Mouse (Mus musculus) left cerebral cortex, adult 8-10 months (tissue): ENCODE results near the gene Styk1. TPM values are rescaled to one million over a fixed set of nuclear protein-coding genes. Genes with fewer than 3 reads are reported as not detected.

ENCODE experiments used
- DNase-seq, 2 experiments: peaks; one replicate each; pipeline ENCODE4 v3.0.0; 2022; ENCODE audit warnings: low spot score in 2 of 2
- total RNA-seq, 4 experiments: library from RNA; stranded (reverse); gene quantifications; 2 replicates each; pipeline ENCODE4 v1.2.4; 2022

The Styk1 gene
- total RNA-seq, 4 experiments from 2014 or later, result 0.21 to 0.48 (median 0.46) TPM; not detected in 1

DNA sequence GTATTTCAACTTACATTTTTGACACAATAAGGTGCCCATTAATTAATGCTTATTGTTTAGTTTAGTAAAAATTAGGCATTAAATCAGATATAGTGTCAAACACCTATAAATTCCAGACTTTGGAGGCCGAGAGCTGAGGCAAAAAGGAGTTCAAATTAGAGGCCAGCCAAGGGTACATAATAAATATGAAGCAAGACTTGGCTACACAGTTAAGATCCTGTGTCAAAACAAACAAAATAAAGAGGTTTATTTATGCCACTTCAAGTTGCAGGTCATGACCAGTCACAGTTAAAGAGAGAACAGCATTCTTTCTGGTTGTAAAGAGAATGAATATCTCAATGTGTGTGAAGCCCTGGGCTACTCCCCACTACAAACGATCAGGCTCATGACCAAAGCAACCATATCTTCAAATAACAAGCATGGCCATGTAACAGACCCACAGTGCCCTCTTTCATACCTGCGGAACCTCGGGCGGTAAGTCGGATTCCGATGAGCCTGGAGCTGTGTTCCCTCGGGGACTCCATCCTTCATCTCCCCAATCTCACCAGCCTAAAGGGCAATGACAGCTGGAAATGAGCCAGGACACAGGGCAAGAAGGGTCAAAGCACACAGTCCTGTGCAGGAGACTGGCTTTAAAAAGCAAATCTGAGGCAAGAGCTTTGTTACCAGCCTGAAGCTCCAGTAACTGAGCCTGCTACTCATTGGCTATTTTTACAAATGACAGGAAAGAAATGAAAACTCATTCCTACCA, 16.6 kb upstream of the Styk1 start:
- DNase-seq, result no peak

DNA sequence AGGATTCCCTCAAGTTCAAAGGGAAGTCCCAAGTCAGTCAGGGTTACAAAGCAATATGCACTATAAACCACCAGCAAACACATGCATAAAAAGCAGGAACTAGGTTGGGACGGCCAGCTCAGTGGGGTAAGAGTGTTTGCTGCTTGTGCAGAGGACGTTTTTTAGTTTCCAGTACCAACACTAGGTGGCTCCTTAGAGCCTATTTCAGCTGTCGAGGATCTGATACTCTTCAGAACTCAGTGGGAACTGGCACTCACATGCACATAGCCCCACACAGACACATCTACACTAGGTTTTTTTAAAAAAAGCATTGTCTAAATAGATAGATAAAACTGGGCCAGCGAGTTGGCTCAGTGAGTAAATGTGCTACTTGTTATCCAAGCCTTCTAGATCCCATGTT, 13.7 kb upstream of the Styk1 start:
- no peak for DNase-seq

DNA sequence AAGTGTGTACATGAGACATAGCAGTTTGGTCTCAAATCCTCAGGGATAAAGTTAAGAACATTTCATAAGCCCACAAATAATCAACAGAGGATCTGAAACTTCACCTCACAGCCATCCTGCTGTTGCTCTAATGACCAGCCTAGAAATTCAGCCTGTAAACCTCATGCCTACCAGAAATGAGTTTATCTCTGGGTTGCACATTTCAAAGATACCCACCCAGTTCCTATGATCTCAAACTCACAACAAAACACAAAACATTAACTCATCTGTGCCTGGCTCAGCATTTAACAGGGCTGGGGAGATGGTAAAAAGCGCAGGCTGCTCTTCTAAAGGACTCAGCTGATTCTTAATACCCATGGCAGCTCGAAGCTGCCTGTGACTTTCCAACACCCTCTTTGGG, 11.0 kb upstream of the Styk1 start:
- DNase-seq, result no peak

DNA sequence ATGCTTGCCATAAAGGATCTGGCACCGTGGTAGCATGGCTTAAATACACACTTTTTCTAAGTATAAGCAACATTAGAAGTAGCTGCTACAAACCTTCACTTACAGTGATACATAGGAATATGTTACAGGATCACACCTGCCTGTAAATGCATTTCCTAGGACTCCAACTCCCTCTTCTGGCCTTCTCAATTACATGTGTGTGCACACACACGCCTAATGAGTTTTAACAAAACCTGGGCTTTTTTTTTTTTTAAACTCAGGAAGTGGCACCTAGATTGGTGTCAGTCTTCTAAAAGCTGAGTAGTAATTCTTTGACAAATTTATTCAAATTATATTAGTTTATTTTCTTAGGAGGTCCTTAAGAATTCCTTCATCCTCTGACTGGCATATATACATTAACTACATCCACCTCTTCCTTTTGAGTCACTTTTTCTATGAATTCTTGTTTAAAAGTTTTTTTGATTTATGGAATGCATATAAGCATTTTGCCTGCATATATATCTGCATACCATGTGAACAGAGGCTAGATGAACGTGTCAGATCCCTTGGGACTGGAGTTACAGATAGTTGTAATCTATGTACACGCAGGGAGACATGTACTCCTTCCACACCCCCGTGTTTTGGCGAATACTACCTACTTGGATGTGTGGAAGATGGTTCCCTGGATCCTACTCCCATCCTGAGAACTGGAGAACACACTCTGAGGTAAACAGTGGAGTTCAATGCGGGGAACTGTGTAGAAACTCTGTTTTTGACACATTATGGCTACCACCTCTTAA, 9.8 kb upstream of the Styk1 start:
- DNase-seq, result no peak

DNA sequence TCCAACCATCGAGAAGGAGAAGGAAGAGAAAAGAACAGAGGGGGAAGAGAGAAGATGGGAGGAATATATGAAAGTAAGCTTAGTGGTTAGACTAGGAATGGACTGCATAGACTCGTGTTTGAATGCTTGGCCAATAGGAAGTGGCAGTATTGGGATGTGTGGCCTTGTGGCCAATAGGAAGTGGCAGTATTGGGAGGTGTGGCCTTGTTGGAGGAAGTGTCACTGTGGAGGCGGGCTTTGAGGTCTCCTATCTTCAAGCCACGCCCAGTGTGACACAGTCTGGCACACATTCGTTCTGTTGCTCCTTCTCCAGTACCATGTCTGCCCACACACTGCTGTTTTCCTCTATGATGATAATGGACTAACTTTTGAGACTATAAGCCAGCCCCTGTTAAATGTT, 7.3 kb upstream of the Styk1 start:
- no peak for DNase-seq

DNA sequence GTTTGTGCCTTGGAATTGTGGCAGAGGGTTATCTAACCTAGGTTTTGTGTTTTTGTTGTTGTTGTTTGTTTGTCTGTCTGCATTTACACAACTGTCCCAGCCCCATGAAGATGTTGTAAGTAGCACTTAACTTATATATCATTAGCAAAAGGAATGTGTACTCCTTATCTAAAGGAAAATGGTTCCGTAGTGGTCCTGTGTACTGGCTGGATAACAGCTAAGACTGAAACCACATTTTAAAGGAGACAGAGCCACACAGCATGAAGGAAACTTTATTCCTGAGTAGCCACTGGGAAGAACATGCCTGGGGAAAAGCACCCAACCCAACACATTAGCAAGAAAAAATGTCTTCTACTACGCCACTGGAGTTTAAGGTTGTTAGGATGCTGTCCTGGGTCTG, 6.1 kb upstream of the Styk1 start:
- DNase-seq, result no peak

DNA sequence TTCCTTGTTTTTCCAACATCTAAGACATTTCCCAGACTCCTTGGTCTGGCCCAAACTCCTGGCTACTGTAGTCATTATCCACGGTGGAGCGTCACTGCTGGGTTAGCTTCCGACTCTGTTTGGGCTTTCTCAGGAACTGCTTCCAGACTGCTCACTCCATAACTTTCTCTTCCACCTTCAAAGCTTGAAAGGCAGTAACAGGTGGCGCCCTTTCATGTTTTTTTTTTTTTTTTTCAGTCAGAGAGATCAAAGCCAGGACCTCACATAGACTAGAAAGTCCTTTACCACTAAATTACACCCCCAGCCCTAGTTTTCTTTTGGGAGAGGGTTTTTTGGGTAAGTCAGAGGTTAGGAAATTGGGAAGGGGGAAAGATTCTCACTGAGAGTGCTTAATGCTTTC, 1.5 kb upstream of the Styk1 start:
- DNase-seq, result no peak

DNA sequence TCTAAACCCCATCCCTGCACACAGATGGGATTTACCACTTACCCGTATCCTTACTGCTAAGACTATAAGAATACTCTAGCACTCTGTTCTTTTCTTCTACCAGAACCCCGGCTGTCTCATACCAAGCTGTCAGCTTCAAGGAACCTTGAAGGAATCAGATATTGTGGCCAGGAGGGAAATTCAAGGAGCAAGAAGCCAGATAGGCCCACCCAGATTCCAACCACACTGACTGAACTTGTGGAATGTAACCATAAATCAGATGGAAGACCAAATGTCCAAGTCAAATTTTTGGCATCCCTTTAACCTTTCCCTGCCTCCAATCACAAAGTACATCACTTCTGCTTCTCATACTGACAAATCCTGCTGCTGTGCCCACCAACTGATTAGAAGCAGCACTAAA, 6.4 kb downstream of the Styk1 start:
- DNase-seq, result no peak

DNA sequence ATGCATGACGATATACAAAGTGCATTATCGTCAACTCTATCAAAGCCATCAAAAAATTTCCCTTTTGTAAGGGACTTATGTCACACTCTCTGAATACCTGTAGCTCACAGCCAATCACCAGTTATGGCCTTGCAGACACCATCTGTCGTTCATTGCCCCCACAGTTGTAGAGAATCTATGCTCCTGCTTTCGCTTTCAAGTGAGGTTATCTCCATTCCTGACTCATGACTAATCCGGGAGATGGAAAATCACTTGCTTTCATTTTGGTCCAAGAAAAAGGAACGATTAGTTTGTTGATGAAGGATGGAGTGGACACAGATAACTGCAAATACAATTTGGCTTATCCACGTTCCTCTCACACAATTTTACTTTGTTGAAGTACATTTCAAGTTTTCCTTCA, 9.1 kb downstream of the Styk1 start:
- no peak for DNase-seq

DNA sequence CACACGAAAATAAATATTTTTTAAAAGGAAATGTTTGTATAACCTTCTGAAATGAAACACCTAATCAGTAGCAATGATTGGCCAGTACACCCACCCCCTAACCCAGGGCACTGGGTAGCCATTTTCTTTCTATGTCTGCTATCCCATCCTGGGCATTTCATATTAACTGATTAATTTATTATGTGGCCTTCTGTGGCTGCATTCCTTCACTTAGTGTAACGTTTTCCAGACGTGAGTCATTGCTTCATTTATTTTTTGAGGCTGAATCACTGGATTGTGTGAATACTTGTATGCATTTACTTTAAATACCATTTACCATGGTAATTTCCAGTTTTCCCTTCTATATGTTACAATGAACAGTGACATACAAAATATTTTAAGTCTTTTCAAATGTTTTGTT, 13.3 kb downstream of the Styk1 start:
- DNase-seq, result no peak

DNA sequence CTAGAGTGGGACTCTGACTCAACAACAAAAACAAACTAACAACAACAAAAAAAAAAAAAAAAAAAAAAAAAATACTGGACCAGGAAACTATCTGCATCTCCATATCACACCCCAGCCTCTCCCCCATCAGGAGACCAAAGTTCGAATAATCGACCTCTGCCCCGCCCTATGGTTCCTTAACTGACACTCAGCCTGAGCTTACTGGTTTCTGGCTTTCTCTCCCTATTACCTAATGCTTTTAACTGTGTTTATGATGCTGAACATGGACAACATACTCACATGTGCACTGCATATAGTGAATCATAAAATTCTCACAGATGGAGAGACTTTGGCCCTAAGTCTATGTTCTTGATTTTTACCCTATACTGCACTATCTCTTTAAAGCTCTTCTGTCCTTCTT, 14.1 kb downstream of the Styk1 start:
- no peak for DNase-seq

DNA sequence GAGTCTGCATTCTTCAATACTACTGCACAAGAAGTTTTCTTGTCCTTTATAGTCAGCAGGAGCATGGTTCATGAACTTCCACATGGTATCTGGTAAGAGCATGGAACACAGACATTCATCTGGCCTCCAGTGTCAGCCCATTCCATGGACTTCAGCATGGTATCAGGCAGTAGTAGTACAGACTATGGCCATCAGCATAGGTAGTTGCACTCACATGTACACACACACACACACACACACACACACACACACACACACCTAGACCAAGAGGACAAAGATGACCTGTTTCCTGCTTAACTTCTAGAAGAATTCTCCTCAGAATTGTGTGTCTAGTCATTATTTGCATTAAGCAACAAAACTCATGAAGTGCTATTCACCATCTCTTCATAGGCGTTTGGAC, 14.6 kb downstream of the Styk1 start:
- DNase-seq, result no peak

DNA sequence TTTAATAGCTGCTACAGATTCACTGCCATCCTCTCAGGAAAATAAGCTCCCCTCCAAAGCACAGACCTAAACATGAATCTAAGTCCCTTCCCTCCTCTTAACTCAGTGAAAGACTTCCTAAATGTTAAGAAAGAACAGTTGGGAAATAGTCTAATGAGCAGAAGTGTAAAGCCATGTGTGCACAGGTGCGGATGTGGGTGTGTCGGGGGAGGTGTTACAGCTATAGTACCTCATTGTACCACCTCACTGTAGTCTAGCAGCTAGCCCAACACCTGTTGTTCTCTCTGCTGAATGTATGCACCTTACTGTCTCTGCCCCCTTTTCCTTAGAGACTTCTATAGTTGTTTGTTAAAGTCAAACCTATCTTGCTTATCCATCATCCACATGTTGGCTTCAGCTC, 26.3 kb downstream of the Styk1 start:
- no peak for DNase-seq

DNA sequence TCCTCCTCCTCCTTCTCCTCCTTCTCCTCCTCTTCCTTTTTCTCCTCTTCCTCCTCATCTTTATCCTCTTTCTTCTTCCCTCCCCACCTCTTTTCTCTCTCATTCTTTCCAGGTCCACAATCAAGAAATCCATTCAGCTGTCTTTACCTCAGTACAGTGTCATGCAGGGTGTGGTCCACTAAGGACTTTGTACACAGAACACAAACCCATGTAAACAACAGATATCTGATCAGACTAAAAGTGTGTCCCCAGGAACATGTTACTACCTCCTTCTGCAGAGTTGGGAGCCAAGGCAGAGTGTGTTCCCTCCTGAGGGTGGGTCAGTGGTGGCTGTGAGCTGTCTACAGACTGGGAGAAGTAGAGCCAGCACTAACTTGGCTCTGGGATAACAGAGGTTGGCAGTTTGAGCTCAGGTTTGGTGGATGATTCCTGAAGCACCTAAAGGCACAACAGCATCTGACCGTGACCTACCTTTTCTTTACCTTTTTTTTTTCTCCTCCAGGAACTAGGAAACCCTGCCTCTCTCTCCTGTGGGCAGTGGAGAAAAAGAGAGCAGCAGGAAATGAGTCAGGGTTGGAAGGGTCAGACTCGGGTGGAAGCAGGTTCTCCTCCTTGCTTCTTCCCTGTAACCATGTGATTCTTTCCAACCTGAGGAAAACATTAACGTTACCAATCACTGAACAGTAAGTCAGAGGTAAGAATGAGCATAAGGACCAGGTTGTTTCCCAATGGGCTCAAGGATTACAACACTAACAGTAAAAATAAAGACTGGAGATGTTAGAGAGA, 31.4 kb downstream of the Styk1 start:
- no peak for DNase-seq

DNA sequence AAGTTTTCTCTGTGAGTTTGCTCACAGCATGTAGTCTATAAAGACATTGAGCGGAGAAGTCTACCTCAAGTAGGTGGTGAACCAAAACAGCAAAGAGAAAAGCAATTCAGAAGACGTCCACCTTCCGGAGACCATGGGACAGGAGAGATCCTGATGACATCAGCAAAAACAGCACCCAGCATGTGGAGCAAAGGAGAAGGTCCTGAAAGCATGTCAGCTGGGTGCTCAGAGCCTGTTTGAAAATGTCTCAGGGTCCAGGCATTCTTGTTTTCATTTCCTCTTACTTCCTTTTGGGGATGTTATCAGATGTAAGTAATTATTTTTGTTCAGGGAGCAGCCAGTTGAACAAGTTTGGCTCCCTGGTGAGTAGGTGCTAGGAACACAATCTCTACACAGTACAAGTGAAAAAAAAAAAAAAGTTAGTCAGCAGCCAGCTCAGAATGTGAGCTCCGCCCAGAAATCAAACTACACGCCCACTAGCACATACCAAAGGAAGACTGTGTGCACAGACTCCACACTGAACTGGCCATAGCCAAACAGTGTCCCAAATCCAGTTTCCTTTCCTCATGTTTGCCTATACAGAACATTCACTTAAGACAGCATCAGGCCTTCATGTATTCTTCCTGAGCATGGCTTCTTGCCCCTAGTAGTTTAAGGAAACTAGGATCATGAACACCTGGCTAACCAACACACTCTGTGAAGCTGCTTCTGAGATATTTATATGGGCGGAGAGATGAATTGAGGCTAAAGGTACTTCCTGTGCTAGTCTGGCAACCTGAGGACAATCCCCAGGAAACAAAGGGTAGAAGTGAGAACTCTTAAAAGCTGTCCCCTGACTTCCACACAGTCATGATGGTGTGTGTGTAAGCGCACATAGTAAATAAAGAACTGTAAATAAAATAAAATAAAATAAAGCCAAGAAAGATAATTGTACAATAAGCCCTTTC, 37.0 kb downstream of the Styk1 start:
- no peak for DNase-seq

DNA sequence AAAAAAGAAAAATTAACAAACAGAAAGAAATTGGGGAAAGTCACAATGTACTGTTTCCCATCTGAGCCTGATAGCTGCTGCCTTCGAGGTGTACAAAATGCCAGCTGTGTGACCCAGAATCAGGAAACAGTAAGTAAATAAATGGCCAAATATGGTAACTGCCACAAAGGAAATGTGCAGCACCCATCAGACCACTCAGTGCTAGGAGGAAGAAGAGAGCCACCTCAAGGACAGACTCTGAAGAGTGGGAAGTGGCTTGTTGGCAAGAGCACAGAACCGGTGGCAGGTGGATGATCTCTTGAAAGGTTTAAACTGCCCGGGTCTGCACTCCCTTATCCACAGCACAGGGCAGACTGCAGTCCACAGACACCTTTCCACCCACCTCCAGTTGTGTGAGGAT, 45.4 kb downstream of the Styk1 start:
- DNase-seq, result no peak

DNA sequence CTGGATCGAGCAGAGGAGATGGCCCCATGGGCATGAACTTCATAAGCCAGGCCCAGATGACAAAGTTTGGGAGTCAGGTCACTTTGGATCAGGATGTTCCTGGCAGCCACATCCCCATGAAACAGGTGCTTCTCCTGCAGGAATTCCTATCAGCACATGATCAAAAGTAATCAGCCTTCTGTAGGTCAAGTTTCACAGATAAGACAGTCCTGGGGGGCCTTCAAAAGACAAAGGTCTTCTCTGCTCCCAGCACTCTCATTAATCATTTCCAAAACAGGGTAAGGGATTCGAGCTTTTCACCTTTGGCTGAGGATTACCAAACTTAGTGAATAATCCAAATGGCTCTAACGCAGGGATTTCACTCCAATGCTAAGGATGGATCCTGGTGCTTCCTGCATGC, 48.6 kb downstream of the Styk1 start:
- DNase-seq, result no peak

DNA sequence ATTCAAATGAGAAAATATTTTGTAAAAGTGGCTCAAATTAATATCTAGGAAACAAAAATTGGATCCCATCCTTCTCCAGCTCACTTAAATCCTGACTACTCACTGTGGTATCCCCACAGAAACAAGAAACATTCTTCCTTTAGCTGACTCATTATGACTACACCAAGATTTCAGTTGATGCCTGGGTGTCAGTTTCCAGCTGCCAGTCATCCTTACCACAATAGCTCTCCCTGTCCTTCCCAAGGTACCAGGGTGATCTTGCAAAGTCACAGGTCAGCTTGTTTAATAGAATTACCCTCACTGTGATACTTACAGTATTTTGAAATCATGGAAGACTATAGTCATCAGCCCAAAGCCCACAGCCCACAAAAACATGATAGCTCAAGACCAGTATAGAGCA, 54.9 kb downstream of the Styk1 start:
- DNase-seq, result no peak

DNA sequence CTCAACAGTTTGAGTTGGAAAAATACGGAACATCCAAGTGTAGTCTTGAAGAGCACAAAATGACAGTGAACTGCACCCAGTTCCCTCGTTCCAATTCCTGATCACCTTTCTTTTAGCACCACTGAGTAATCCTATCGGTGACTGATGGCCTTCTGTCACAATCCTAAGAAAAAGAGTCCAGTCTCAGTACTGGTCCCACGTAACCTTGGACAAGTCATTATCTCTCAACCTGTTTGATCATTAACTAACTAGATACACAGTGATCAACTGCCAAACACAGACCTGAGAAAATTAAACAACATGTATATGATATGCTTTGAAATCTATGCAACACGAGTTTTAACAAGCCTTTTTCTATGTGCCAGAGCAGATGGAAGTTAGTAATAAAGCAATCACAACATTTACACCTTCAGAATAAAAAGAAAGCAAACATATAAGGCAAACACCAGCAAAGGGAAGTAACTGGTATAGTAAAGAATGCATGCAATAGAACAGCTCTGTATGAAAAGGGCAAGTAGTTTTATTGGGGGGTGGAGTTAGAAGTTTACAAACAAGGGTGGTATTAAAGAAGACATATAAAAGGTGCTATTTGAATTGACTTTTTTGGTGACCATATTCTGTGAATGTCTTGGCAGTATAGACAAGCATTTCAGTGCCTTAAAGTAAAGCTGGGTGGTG, 58.8 kb downstream of the Styk1 start:
- DNase-seq, result no peak

DNA sequence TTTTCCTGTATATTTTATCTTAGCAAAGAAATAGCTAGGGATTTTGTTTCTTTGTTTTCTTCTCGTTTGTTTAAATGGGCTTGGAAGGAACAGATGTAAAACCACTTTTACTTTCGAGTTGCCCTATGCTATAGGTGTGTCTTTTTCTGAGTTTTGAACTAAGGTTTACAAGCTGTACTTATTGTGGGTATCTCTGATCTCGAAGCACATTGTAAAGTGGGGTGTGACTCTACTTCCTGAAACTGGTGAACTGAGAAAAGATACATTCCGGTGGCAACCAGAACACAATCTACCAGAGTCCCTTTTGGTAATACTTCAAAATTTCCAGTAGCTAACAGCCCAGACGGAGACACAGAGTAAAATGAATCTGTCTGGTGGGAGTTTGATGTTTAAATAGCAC, 59.5 kb downstream of the Styk1 start:
- no peak for DNase-seq
